Mouse (Mus musculus) testis, adult 2 months (tissue): ENCODE measurements around the gene Actr1b.

Experiments
- CTCF ChIP-seq: fragments of 200-500 bp; IDR thresholded peaks from 2 replicates; pipeline ENCODE4 v1.5.1; 2012; ENCODE audit warnings: low read depth, mild to moderate bottlenecking, inconsistent platforms, low read length, moderate library complexity; ENCODE audit not compliant: control insufficient read depth, insufficient read depth, insufficient replicate concordance
- POLR2A ChIP-seq: fragments of 200-500 bp; IDR thresholded peaks from 2 replicates; pipeline ENCODE4 v1.6.1; 2012; ENCODE audit warnings: low read depth, mild to moderate bottlenecking, inconsistent platforms, low read length, moderate library complexity; ENCODE audit not compliant: control insufficient read depth

GRCm38 (mm10) chr1:36694871-36695270, 19.4 kb downstream of the Actr1b start:
- TF ChIP-seq CTCF (no peak), POLR2A (no peak)
